Mouse (Mus musculus): ENCODE measurements around the gene Mcfd2.
A peak's percentile ranks its signal among the peaks of the same experiment; 100 is the strongest.
"Not testable (repeated sequence)": the region's sequence is repeated elsewhere in the genome, so short reads cannot be mapped to it uniquely, and the experiment has no call there.

Gene Mcfd2

GRCm38 (mm10) chr17:87265792-87266186 is at the start of gene Mcfd2:
Mcfd2 (minus strand) TSS chr17:87265935.
- no peaks in the 10 kb centered on the region for H3K27me3 ChIP-seq (ENCODE audit: control insufficient read depth, insufficient read depth, low read length, poor library complexity, severe bottlenecking)
- no peaks in the 10 kb centered on the region for H3K36me3 ChIP-seq (ENCODE audit: control insufficient read depth, insufficient read depth, low read length, poor library complexity, severe bottlenecking)
- peak; percentile 96 for DNase-seq (ENCODE audit: low read depth, low spot score)

GRCm38 (mm10) chr17:87315021-87315531 is 49.3 kb upstream of the Mcfd2 start:
- H3K27me3 ChIP-seq (ENCODE audit: control insufficient read depth, insufficient read depth, low read length, poor library complexity, severe bottlenecking): no peaks in the 10 kb centered on the region
- H3K36me3 ChIP-seq (ENCODE audit: control insufficient read depth, insufficient read depth, low read length, poor library complexity, severe bottlenecking): peaks cover 10% of the 10 kb centered on the region
- DNase-seq (ENCODE audit: low read depth, low spot score): peak; percentile 91

- Histone ChIP-seq H3K27me3 (ENCODE audit: control insufficient read depth, insufficient read depth, low read length, poor library complexity, severe bottlenecking) (no peaks in the 10 kb centered on the region), H3K36me3 (ENCODE audit: control insufficient read depth, insufficient read depth, low read length, poor library complexity, severe bottlenecking) (peaks cover 12% of the 10 kb centered on the region)
- DNase-seq (ENCODE audit: low read depth, low spot score): peak; percentile 65
Observed at GRCm38 (mm10) chr17:87314530-87314946, 48.8 kb upstream of the Mcfd2 start.

- H3K36me3 ChIP-seq (ENCODE audit: control insufficient read depth, insufficient read depth, low read length, poor library complexity, severe bottlenecking): peaks cover 12% of the 10 kb centered on the region
- no peak for DNase-seq (ENCODE audit: low read depth, low spot score)
- no peaks in the 10 kb centered on the region for H3K27me3 ChIP-seq (ENCODE audit: control insufficient read depth, insufficient read depth, low read length, poor library complexity, severe bottlenecking)
Observed at GRCm38 (mm10) chr17:87314121-87314520, 48.4 kb upstream of the Mcfd2 start.

- no peak for DNase-seq (ENCODE audit: low read depth, low spot score)
Observed at GRCm38 (mm10) chr17:87312924-87313870, 47.5 kb upstream of the Mcfd2 start.

GRCm38 (mm10) chr17:87312351-87312750 is 46.6 kb upstream of the Mcfd2 start:
- Histone ChIP-seq H3K27me3 (ENCODE audit: control insufficient read depth, insufficient read depth, low read length, poor library complexity, severe bottlenecking) (no peaks in the 10 kb centered on the region), H3K36me3 (ENCODE audit: control insufficient read depth, insufficient read depth, low read length, poor library complexity, severe bottlenecking) (peaks cover 12% of the 10 kb centered on the region)
- DNase-seq (ENCODE audit: low read depth, low spot score): no peak

More at GRCm38 (mm10) chr17:87312924-87313870, 47.5 kb upstream of the Mcfd2 start:
- H3K27me3 ChIP-seq (ENCODE audit: control insufficient read depth, insufficient read depth, low read length, poor library complexity, severe bottlenecking): no peaks in the 10 kb centered on the region
- H3K36me3 ChIP-seq (ENCODE audit: control insufficient read depth, insufficient read depth, low read length, poor library complexity, severe bottlenecking): peaks cover 12% of the 10 kb centered on the region

- no peak for DNase-seq (ENCODE audit: low read depth, low spot score)
- Histone ChIP-seq H3K27me3 (ENCODE audit: control insufficient read depth, insufficient read depth, low read length, poor library complexity, severe bottlenecking) (no peaks in the 10 kb centered on the region), H3K36me3 (ENCODE audit: control insufficient read depth, insufficient read depth, low read length, poor library complexity, severe bottlenecking) (peaks cover 12% of the 10 kb centered on the region)
Observed at GRCm38 (mm10) chr17:87310497-87310896, 44.8 kb upstream of the Mcfd2 start.

- no peak for DNase-seq (ENCODE audit: low read depth, low spot score)
- Histone ChIP-seq H3K27me3 (ENCODE audit: control insufficient read depth, insufficient read depth, low read length, poor library complexity, severe bottlenecking) (no peaks in the 10 kb centered on the region), H3K36me3 (ENCODE audit: control insufficient read depth, insufficient read depth, low read length, poor library complexity, severe bottlenecking) (peaks cover 12% of the 10 kb centered on the region)
Observed at GRCm38 (mm10) chr17:87309073-87309788, 43.5 kb upstream of the Mcfd2 start.

GRCm38 (mm10) chr17:87306746-87307145 is 41.0 kb upstream of the Mcfd2 start:
- Histone ChIP-seq H3K36me3 (ENCODE audit: control insufficient read depth, insufficient read depth, low read length, poor library complexity, severe bottlenecking) (peaks cover 5% of the 10 kb centered on the region; the same call in 1 of the 2 replicates), H3K27me3 (ENCODE audit: control insufficient read depth, insufficient read depth, low read length, poor library complexity, severe bottlenecking) (no peaks in the 10 kb centered on the region)
- DNase-seq (ENCODE audit: low read depth, low spot score): no peak

GRCm38 (mm10) chr17:87305065-87305464 is 39.3 kb upstream of the Mcfd2 start:
- DNase-seq (ENCODE audit: low read depth, low spot score): no peak
- H3K27me3 ChIP-seq (ENCODE audit: control insufficient read depth, insufficient read depth, low read length, poor library complexity, severe bottlenecking): no peaks in the 10 kb centered on the region
- peaks cover 1% of the 10 kb centered on the region; the same call in 1 of the 2 replicates for H3K36me3 ChIP-seq (ENCODE audit: control insufficient read depth, insufficient read depth, low read length, poor library complexity, severe bottlenecking)

- H3K36me3 ChIP-seq (ENCODE audit: control insufficient read depth, insufficient read depth, low read length, poor library complexity, severe bottlenecking): no peaks in the 10 kb centered on the region; the same call in 1 of the 2 replicates
- H3K27me3 ChIP-seq (ENCODE audit: control insufficient read depth, insufficient read depth, low read length, poor library complexity, severe bottlenecking): no peaks in the 10 kb centered on the region
- no peak for DNase-seq (ENCODE audit: low read depth, low spot score)
Observed at GRCm38 (mm10) chr17:87304151-87304894, 38.6 kb upstream of the Mcfd2 start.

- no peaks in the 10 kb centered on the region for H3K27me3 ChIP-seq (ENCODE audit: control insufficient read depth, insufficient read depth, low read length, poor library complexity, severe bottlenecking)
- peak; percentile 46 for DNase-seq (ENCODE audit: low read depth, low spot score)
- H3K36me3 ChIP-seq (ENCODE audit: control insufficient read depth, insufficient read depth, low read length, poor library complexity, severe bottlenecking): no peaks in the 10 kb centered on the region; the same call in 1 of the 2 replicates
Observed at GRCm38 (mm10) chr17:87302014-87302794, 36.5 kb upstream of the Mcfd2 start.

- not testable (repeated sequence) for H3K36me3 ChIP-seq (ENCODE audit: control insufficient read depth, insufficient read depth, low read length, poor library complexity, severe bottlenecking); H3K27me3 ChIP-seq (ENCODE audit: control insufficient read depth, insufficient read depth, low read length, poor library complexity, severe bottlenecking)
- DNase-seq (ENCODE audit: low read depth, low spot score): peak; percentile 66
Observed at GRCm38 (mm10) chr17:87301607-87302006, 35.9 kb upstream of the Mcfd2 start.

- DNase-seq (ENCODE audit: low read depth, low spot score): peak; percentile 49
- Histone ChIP-seq H3K36me3 (ENCODE audit: control insufficient read depth, insufficient read depth, low read length, poor library complexity, severe bottlenecking) (peaks cover 3% of the 10 kb centered on the region), H3K27me3 (ENCODE audit: control insufficient read depth, insufficient read depth, low read length, poor library complexity, severe bottlenecking) (no peaks in the 10 kb centered on the region)
Observed at GRCm38 (mm10) chr17:87300340-87300739, 34.6 kb upstream of the Mcfd2 start.

All from splenic B cell, adult 2 months (primary cell).